Mouse (Mus musculus) midbrain, embryonic 13.5 days (tissue): Measurements from ENCODE around the gene Usp24. TPM values are rescaled to one million over a fixed set of nuclear protein-coding genes. Genes with fewer than 3 reads are reported as not detected.

Source experiments
- ATAC-seq: fragments of 200-750 bp; cut with Nextera tagmentation; 2 replicates; pipeline ENCODE4 v1.8.0; 2017; ENCODE audit warnings: mild to moderate bottlenecking, moderate TSS enrichment, moderate library complexity
- H3K27ac ChIP-seq: fragments of 300-500 bp; sonication (generic); 2 replicates; pipeline ENCODE4 v1.5.1; 2015; ENCODE audit warnings: inconsistent platforms, mild to moderate bottlenecking, moderate library complexity
- H3K27me3 ChIP-seq: fragments of 300-500 bp; sonication (generic); 2 replicates; pipeline ENCODE4 v1.6.1; 2015; ENCODE audit warnings: mild to moderate bottlenecking, inconsistent platforms
- H3K36me3 ChIP-seq: fragments of 300-500 bp; sonication (generic); 2 replicates; pipeline ENCODE4 v1.6.1; 2015; ENCODE audit warnings: mild to moderate bottlenecking, inconsistent platforms
- H3K4me1 ChIP-seq: fragments of 300-500 bp; sonication (generic); replicated peaks from 2 replicates; pipeline ENCODE4 v1.6.1; 2015; ENCODE audit warnings: inconsistent platforms
- H3K4me2 ChIP-seq: fragments of 300-500 bp; sonication (generic); replicated peaks from 2 replicates; pipeline ENCODE4 v1.6.1; 2015; ENCODE audit warnings: moderate library complexity, mild to moderate bottlenecking, inconsistent platforms
- H3K4me3 ChIP-seq: fragments of 300-500 bp; sonication (generic); replicated peaks from 2 replicates; pipeline ENCODE4 v1.5.1; 2015; ENCODE audit warnings: mild to moderate bottlenecking, inconsistent platforms
- H3K9ac ChIP-seq: fragments of 300-500 bp; sonication (generic); replicated peaks from 2 replicates; pipeline ENCODE4 v1.6.1; 2015; ENCODE audit warnings: mild to moderate bottlenecking, inconsistent platforms
- H3K9me3 ChIP-seq: fragments of 300-500 bp; sonication (generic); 2 replicates; pipeline ENCODE4 v1.6.1; 2016; ENCODE audit warnings: mild to moderate bottlenecking, inconsistent platforms
- WGBS: fragments of 180-500 bp; shearing (Covaris S2); methylation state at CpG from one replicate; pipeline ENCODE4 v1.1.7; 2015; 5-methylcytosine and 5-hydroxymethylcytosine counted together
- polyA plus RNA-seq: library from polyadenylated mRNA; unstranded; fragments of >200 nt; fragmentation: Nextera tagmentation; extraction: Ambion mirVana; gene quantifications from 2 replicates; pipeline ENCODE4 v1.2.1, GENCODE M21; 2015

The Usp24 gene
- polyA plus RNA-seq, 1 experiment from 2014 or later: 9.1 TPM

DNA sequence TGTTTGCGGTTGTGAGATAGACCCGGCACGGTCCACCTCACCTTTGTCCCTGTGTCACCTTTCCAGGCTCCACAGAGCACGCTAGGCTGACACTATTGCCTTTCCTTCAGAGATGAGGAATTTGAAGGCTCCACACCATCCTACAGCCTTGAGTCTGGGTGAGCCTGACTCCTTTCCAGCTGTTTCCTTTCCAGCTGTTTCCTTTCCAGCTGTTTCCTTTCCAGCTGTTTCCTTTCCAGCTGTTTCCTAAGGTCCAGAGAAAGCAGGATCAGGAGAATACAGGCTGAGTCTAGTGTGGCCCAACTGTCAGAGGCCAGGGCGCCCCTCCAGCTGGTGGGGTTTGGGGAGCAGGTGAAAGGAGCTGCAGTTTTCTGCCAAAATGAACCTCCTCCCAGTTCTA lies 154.9 kb downstream of the Usp24 start:
- ATAC-seq: no peak
- H3K4me2 ChIP-seq: no peak overlapping the region
- no peak overlapping the region for H3K4me3 ChIP-seq
- no peaks in the 10 kb centered on the region for H3K27me3 ChIP-seq
- H3K9ac ChIP-seq: no peak overlapping the region
- no peaks in the 10 kb centered on the region for H3K9me3 ChIP-seq
- no peaks in the 10 kb centered on the region for H3K36me3 ChIP-seq
- no peaks in the 10 kb centered on the region for H3K4me1 ChIP-seq
- WGBS: 82% methylated on average over 5 of the region's 5 CpGs
- H3K27ac ChIP-seq: no peak overlapping the region

DNA sequence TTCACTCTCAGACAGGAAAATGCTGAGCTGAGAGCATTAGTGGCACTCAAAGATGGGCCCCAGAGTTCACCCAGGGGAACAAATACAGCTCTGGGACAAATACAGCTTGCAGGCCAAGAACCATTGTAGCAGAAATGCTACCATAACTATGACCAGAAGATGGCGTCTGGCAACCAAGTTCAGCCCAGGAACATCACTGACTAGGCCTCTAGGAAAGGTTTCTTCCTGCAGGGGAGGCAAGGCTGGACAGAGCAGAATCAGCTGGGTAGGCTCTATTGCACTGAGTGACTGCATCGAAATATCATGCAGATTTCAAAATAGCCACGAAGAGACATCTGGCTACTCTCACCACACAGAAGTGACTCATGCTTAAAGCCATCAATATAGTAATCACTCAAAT lies 156.3 kb downstream of the Usp24 start:
- peak; percentile 81 for ATAC-seq
- WGBS: 23% methylated on average over 3 of the region's 3 CpGs

DNA sequence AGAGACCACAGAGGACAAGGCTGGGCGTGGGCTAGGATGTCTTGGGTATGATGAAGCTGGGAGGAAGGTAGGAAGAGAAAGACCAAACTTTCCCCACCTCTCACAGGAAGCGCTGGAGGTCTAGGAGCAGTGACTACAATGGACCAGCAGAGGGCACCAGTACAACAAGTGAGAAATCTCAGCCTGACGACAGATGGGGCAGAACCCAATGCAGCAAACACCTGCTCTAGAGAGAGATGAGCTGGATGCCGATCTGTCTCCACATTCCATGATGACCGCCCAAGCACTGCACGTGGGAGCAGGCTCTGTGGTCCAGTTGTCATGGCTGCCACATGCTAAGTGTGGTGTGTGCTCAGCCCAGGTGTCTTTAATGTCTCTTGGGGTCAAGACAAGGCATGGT lies 158.2 kb downstream of the Usp24 start:
- H3K9ac ChIP-seq: no peak overlapping the region
- WGBS: 2% methylated on average over 6 of the region's 6 CpGs

More for the DNA sequence above, 156.3 kb downstream of the Usp24 start:
- Histone ChIP-seq H3K4me1 (no peaks in the 10 kb centered on the region), H3K4me2 (no peak overlapping the region), H3K27ac (no peak overlapping the region), H3K9ac (no peak overlapping the region), H3K9me3 (no peaks in the 10 kb centered on the region), H3K4me3 (no peak overlapping the region), H3K27me3 (no peaks in the 10 kb centered on the region), H3K36me3 (no peaks in the 10 kb centered on the region)

DNA sequence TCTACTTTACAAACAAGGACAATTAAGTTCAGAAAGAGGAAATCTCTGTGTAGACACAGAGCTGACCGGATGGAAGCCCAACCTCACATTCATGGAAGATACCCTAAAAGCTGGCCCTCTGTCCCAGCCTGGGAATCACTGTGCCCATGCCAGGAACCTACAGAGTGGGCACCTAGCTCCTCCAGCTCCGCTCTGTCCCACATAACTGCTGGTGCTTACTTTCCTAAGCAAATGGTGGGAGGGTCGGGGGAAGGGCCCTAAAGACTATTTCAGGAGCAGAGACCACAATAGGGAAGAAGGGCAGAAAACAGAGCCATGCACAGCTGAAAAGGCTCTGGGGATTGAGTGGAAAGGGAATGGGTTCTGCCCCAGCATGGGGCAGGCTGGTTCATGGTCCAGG lies 164.5 kb downstream of the Usp24 start:
- ATAC-seq: no peak
- H3K4me2 ChIP-seq: no peak overlapping the region
- H3K9ac ChIP-seq: no peak overlapping the region
- 72% methylated on average over 3 of the region's 3 CpGs for WGBS
- no peaks in the 10 kb centered on the region for H3K9me3 ChIP-seq
- 0 out of 2 replicates have a peak, but pooled peaks cover 5% of the 10 kb centered on the region for H3K4me1 ChIP-seq
- H3K27ac ChIP-seq: no peak overlapping the region
- H3K27me3 ChIP-seq: 0 out of 2 replicates have a peak, but pooled peaks cover 3% of the 10 kb centered on the region
- no peaks in the 10 kb centered on the region for H3K36me3 ChIP-seq
- H3K4me3 ChIP-seq: no peak overlapping the region

More for the DNA sequence above, 158.2 kb downstream of the Usp24 start:
- no peak overlapping the region for H3K4me2 ChIP-seq
- H3K9me3 ChIP-seq: no peaks in the 10 kb centered on the region
- H3K36me3 ChIP-seq: no peaks in the 10 kb centered on the region
- no peaks in the 10 kb centered on the region for H3K4me1 ChIP-seq
- H3K27me3 ChIP-seq: no peaks in the 10 kb centered on the region
- ATAC-seq: peak; percentile 81
- no peak overlapping the region for H3K27ac ChIP-seq
- no peak overlapping the region for H3K4me3 ChIP-seq

DNA sequence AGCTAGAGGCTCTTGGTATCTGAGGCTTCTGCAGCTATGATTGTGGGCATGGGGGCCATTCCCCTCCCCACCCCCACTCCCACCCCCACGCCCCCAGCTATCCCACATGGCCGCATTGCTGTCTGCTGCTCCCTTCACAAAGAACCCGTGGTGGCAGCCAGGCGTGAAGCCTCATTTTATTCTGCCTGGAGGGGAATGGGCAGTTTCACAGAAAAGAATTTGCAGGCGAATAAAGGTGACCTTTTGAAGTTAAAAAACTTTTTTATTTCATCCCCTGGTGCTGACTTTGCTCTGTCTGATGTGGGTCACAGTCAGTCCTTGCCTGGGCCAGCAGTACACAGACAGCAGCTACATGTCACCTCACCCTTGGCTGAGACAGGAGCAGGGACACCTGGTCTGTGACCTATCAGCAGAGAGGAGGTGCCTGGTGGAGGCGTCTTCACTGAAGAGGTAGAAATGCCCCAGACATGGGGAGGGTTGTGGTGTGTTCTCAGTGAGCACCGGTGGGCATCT lies 167.3 kb downstream of the Usp24 start:
- ATAC-seq: no peak
- H3K9ac ChIP-seq: no peak overlapping the region
- H3K27me3 ChIP-seq: 0 out of 2 replicates have a peak, but pooled peaks cover 3% of the 10 kb centered on the region
- 40% methylated on average over 7 of the region's 7 CpGs for WGBS
- no peaks in the 10 kb centered on the region for H3K36me3 ChIP-seq
- no peaks in the 10 kb centered on the region for H3K9me3 ChIP-seq
- H3K4me3 ChIP-seq: no peak overlapping the region
- 0 out of 2 replicates have a peak, but pooled peaks cover 5% of the 10 kb centered on the region for H3K4me1 ChIP-seq
- no peak overlapping the region for H3K27ac ChIP-seq
- H3K4me2 ChIP-seq: no peak overlapping the region

DNA sequence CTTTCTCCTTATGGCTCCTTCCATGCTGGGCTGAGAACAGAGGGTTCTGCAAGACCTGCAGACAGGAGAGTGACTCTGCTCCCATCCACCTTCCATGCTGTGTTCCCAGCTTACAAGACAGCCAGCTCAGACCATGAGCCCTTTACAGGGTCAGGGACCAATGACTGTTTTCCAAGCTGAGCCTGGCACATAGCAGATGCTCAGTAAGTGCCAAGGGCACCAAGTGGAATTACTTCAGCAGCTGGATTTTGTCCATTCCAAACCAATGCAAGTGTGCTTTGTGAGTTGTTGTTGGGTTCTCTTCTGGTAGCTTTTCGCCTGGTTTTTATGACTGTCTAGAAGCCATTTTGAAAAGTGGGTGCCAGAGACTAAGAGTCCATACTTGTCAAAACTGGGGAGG lies 167.8 kb downstream of the Usp24 start:
- Histone ChIP-seq H3K27me3 (0 out of 2 replicates have a peak, but pooled peaks cover 3% of the 10 kb centered on the region), H3K4me1 (0 out of 2 replicates have a peak, but pooled peaks cover 5% of the 10 kb centered on the region), H3K9ac (no peak overlapping the region), H3K36me3 (no peaks in the 10 kb centered on the region), H3K4me3 (no peak overlapping the region), H3K27ac (no peak overlapping the region), H3K9me3 (no peaks in the 10 kb centered on the region), H3K4me2 (no peak overlapping the region)
- ATAC-seq: no peak
- 90% methylated on average over 1 of the region's 1 CpGs for WGBS

DNA sequence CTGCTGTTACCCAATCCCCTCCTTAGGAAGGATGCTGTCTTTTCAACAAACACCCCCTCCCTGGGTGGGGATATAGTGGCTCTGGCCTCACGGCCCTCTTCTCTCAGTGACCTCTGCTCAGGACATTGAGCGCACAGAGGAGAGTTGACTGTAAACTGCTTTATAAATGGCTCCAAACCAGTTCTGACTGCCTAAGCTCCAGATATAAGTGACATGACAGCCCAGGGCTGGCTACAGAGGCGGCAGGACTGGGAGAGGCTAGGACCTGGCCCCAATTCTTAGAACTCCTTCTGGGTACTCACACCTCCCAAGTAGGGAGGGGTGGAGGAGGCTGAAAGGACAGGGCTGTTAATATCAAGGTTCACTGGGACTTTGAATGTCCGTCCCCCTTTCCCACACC lies 174.6 kb downstream of the Usp24 start:
- WGBS: 64% methylated on average over 4 of the region's 4 CpGs
- Histone ChIP-seq H3K4me3 (no peak overlapping the region), H3K27me3 (no peaks in the 10 kb centered on the region), H3K9me3 (no peaks in the 10 kb centered on the region), H3K4me1 (no peaks in the 10 kb centered on the region), H3K4me2 (no peak overlapping the region), H3K36me3 (no peaks in the 10 kb centered on the region), H3K9ac (no peak overlapping the region), H3K27ac (no peak overlapping the region)
- no peak for ATAC-seq

Other genes starting within 250 kb of the Usp24 start
- 1.4 TPM in 2 replicates for gene Pcsk9, start 148.1 kb downstream of the Usp24 start, polyA plus RNA-seq
- not detected in 2 replicates for gene Bsnd, start 176.1 kb downstream of the Usp24 start, polyA plus RNA-seq
- 7.8 and 8.9 TPM in 2 replicates for gene Dhcr24, start 244.8 kb downstream of the Usp24 start, polyA plus RNA-seq